Mouse (Mus musculus): Measurements from ENCODE around the gene Rhpn2.
A peak's percentile ranks its signal among the peaks of the same experiment; 100 is the strongest.
"Not testable (repeated sequence)": the region's sequence is repeated elsewhere in the genome, so short reads cannot be mapped to it uniquely, and the experiment has no call there.

The Rhpn2 gene

GRCm38 (mm10) chr7:35333692-35334526 is at the start of gene Rhpn2:
Gene Rhpn2 (plus strand): TSS chr7:35334170.
- peak; percentile 100 for DNase-seq (ENCODE audit: low read depth, low spot score)

GRCm38 (mm10) chr7:35293464-35293863 is 40.5 kb upstream of the Rhpn2 start:
- peak; percentile 41 for DNase-seq (ENCODE audit: low read depth, low spot score)

GRCm38 (mm10) chr7:35295631-35296030 is 38.3 kb upstream of the Rhpn2 start:
- no peak for DNase-seq (ENCODE audit: low read depth, low spot score)

- no peak for DNase-seq (ENCODE audit: low read depth, low spot score)
Observed at GRCm38 (mm10) chr7:35297886-35298285, 36.1 kb upstream of the Rhpn2 start.

- no peak for DNase-seq (ENCODE audit: low read depth, low spot score)
Observed at GRCm38 (mm10) chr7:35299656-35300055, 34.3 kb upstream of the Rhpn2 start.

GRCm38 (mm10) chr7:35300792-35301191 is 33.2 kb upstream of the Rhpn2 start:
- DNase-seq (ENCODE audit: low read depth, low spot score), result no peak

GRCm38 (mm10) chr7:35311214-35311613 is 22.8 kb upstream of the Rhpn2 start:
- no peak for DNase-seq (ENCODE audit: low read depth, low spot score)

GRCm38 (mm10) chr7:35314156-35314555 is 19.8 kb upstream of the Rhpn2 start:
- DNase-seq (ENCODE audit: low read depth, low spot score), result no peak

- peak; percentile 93 for DNase-seq (ENCODE audit: low read depth, low spot score)
Observed at GRCm38 (mm10) chr7:35317729-35318609, 16.0 kb upstream of the Rhpn2 start, which contains the start of gene Gpatch1. Gene Gpatch1 (minus strand): TSS chr7:35318440.

GRCm38 (mm10) chr7:35319221-35319620 is 14.7 kb upstream of the Rhpn2 start:
- not testable (repeated sequence) for DNase-seq (ENCODE audit: low read depth, low spot score)

- DNase-seq (ENCODE audit: low read depth, low spot score), result peak; percentile 60
Observed at GRCm38 (mm10) chr7:35319755-35320154, 14.2 kb upstream of the Rhpn2 start.

GRCm38 (mm10) chr7:35322161-35322560 is 11.8 kb upstream of the Rhpn2 start:
- DNase-seq (ENCODE audit: low read depth, low spot score), result peak; percentile 72

- DNase-seq (ENCODE audit: low read depth, low spot score), result peak; percentile 91
Observed at GRCm38 (mm10) chr7:35322732-35323420, 11.1 kb upstream of the Rhpn2 start.

GRCm38 (mm10) chr7:35331590-35331989 is 2.4 kb upstream of the Rhpn2 start:
- peak; percentile 86 for DNase-seq (ENCODE audit: low read depth, low spot score)

- peak; percentile 77 for DNase-seq (ENCODE audit: low read depth, low spot score)
Observed at GRCm38 (mm10) chr7:35333231-35333651, 729 bp upstream of the Rhpn2 start.

- peak; percentile 94 for DNase-seq (ENCODE audit: low read depth, low spot score)
Observed at GRCm38 (mm10) chr7:35334527-35335452, 820 bp downstream of the Rhpn2 start.

GRCm38 (mm10) chr7:35340196-35340595 is 6.2 kb downstream of the Rhpn2 start:
- DNase-seq (ENCODE audit: low read depth, low spot score), result no peak

- no peak for DNase-seq (ENCODE audit: low read depth, low spot score)
Observed at GRCm38 (mm10) chr7:35341282-35341681, 7.3 kb downstream of the Rhpn2 start.

GRCm38 (mm10) chr7:35342498-35342897 is 8.5 kb downstream of the Rhpn2 start:
- DNase-seq (ENCODE audit: low read depth, low spot score), result no peak

GRCm38 (mm10) chr7:35344785-35345330 is 10.9 kb downstream of the Rhpn2 start:
- no peak for DNase-seq (ENCODE audit: low read depth, low spot score)

All from R1 (cell line).